23 mouse cellular contexts compared by ENCODE assay signal in the genomic region with DNA sequence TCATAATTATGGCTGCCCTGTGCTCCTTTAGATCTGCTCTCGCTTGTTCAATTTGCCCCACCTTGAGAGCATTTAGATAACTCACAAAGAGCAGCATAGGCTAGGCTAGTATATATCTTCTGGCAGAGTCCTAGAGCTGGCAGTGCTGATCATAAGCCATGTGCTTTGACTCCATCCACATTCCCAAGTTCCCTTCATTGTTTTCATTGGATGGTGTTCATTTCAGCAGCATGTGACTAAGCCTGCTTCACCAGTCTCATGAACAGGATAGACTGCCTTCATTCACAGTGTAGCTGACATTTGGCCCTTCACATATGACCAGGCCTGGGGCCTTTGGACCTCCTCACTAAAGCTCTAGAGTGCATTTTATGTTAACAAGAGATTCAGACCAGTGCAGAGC. TPM values are rescaled to one million over a fixed set of nuclear protein-coding genes. Genes with fewer than 3 reads are reported as not detected.
A peak's percentile ranks its signal among the peaks of the same experiment; 100 is the strongest.
DNase-seq lines count a peak whose midpoint lies in the region; ATAC-seq lines count a peak whose summit lies in the region.
"Had no signal": no experiment of that assay in that cellular context is flagged by ENCODE, and none has a peak within 500 bp of the region (broad histone marks: within the 10 kb centered on the region; RNA-seq: fewer than 3 reads in every experiment).

No protein-coding gene starts in this region.

- no peaks in the 10 kb centered on the region for H3K36me3 ChIP-seq in kidney, embryonic 14.5 days (ENCODE audit: control insufficient read depth, insufficient read depth, low read length)
- no peaks in the 10 kb centered on the region for H3K36me3 ChIP-seq in kidney, embryonic 15.5 days
- H3K36me3 ChIP-seq in forebrain, embryonic 15.5 days, result no peaks in the 10 kb centered on the region
- H3K36me3 ChIP-seq in forebrain, embryonic 16.5 days (ENCODE audit: control insufficient read depth, insufficient read depth), result no peaks in the 10 kb centered on the region
- H3K36me3 ChIP-seq: embryonic facial prominence, embryonic 13.5 days; embryonic facial prominence, embryonic 15.5 days; G1E had no signal

- 87% methylated on average over 1 of the region's 1 CpGs for WGBS in kidney, embryonic 14.5 days
- WGBS in kidney, embryonic 15.5 days, result 92% methylated on average over 1 of the region's 1 CpGs
- WGBS in forebrain, embryonic 15.5 days, result 100% methylated on average over 1 of the region's 1 CpGs
- WGBS in forebrain, embryonic 16.5 days, result 91% methylated on average over 1 of the region's 1 CpGs

- peak; percentile 19 for DNase-seq in NIH3T3 (ENCODE audit: low read depth)
- DNase-seq in fibroblast of lung, adult 2 months (ENCODE audit: low read depth), result peak; percentile 22
- no peak for DNase-seq in embryo, embryonic 9.5 days (ENCODE audit: extremely low spot score)
- DNase-seq: adrenal gland, adult 8-10 months; adrenal gland, postnatal 14 days; adrenal gland, postnatal 36 days; cerebellum, adult 11-12 months; cerebellum, adult 2 months; cerebellum, adult 9-10 months; cerebellum, postnatal 10 days; cerebellum, postnatal 25 days; forebrain, postnatal 0 days had no signal

- no peaks in the 10 kb centered on the region for H3K27me3 ChIP-seq in kidney, embryonic 14.5 days (ENCODE audit: control insufficient read depth, insufficient read depth, low read length)
- H3K27me3 ChIP-seq in kidney, embryonic 15.5 days, result no peaks in the 10 kb centered on the region
- no peaks in the 10 kb centered on the region for H3K27me3 ChIP-seq in forebrain, embryonic 15.5 days
- H3K27me3 ChIP-seq in forebrain, embryonic 16.5 days (replicated peaks; ENCODE audit: control insufficient read depth, insufficient read depth, low read length), result no peaks in the 10 kb centered on the region
- H3K27me3 ChIP-seq: CH12.LX; embryonic facial prominence, embryonic 13.5 days; embryonic facial prominence, embryonic 15.5 days; forebrain, embryonic 13.5 days had no signal

- ATAC-seq in kidney, embryonic 14.5 days (ENCODE audit: low FRiP score, low TSS enrichment), result peak; percentile 39; the same call in 1 of the 2 replicates
- no peak for ATAC-seq in kidney, embryonic 15.5 days (replicated peaks; ENCODE audit: low FRiP score)
- ATAC-seq in forebrain, embryonic 15.5 days (replicated peaks), result no peak
- ATAC-seq in forebrain, embryonic 16.5 days, result no peak
- ATAC-seq: CD4-positive, CD25-positive, alpha-beta regulatory T cell, adult 4 months; forebrain, embryonic 13.5 days; forebrain, postnatal 0 days had no signal

- no peak overlapping the region for H3K27ac ChIP-seq in kidney, embryonic 14.5 days (ENCODE audit: low read depth, low read length)
- H3K27ac ChIP-seq in kidney, embryonic 15.5 days, result no peak overlapping the region
- no peak overlapping the region for H3K27ac ChIP-seq in forebrain, embryonic 15.5 days (replicated peaks)
- H3K27ac ChIP-seq in forebrain, embryonic 16.5 days (ENCODE audit: low read length), result no peak overlapping the region
- H3K27ac ChIP-seq: embryonic facial prominence, embryonic 13.5 days; forebrain, embryonic 13.5 days had no signal

- no peak overlapping the region for H3K4me3 ChIP-seq in kidney, embryonic 14.5 days (ENCODE audit: low read length)
- H3K4me3 ChIP-seq in kidney, embryonic 15.5 days (replicated peaks), result no peak overlapping the region
- no peak overlapping the region for H3K4me3 ChIP-seq in forebrain, embryonic 15.5 days
- no peak overlapping the region for H3K4me3 ChIP-seq in forebrain, embryonic 16.5 days (replicated peaks; ENCODE audit: low read length)
- H3K4me3 ChIP-seq: embryonic facial prominence, embryonic 13.5 days; embryonic facial prominence, embryonic 15.5 days; erythroblast, embryonic 14.5 days; forebrain, embryonic 13.5 days had no signal

- no peak overlapping the region for H3K9ac ChIP-seq in kidney, embryonic 14.5 days (ENCODE audit: low read depth, low read length)
- no peak overlapping the region for H3K9ac ChIP-seq in kidney, embryonic 15.5 days
- H3K9ac ChIP-seq in forebrain, embryonic 15.5 days (replicated peaks), result no peak overlapping the region
- no peak overlapping the region for H3K9ac ChIP-seq in forebrain, embryonic 16.5 days (replicated peaks; ENCODE audit: low read depth, low read length)
- H3K9ac ChIP-seq: embryonic facial prominence, embryonic 13.5 days; embryonic facial prominence, embryonic 15.5 days; forebrain, embryonic 13.5 days; forebrain, postnatal 0 days had no signal

- no peaks in the 10 kb centered on the region for H3K4me1 ChIP-seq in kidney, embryonic 14.5 days (ENCODE audit: control insufficient read depth, insufficient read depth, low read length)
- peaks cover 4% of the 10 kb centered on the region; the same call in 1 of the 2 replicates for H3K4me1 ChIP-seq in kidney, embryonic 15.5 days
- 0 out of 2 replicates have a peak, but pooled peaks cover 3% of the 10 kb centered on the region for H3K4me1 ChIP-seq in forebrain, embryonic 15.5 days
- H3K4me1 ChIP-seq in forebrain, embryonic 16.5 days (replicated peaks; ENCODE audit: control insufficient read depth, insufficient read depth, low read length), result no peaks in the 10 kb centered on the region
- H3K4me1 ChIP-seq: forebrain, embryonic 13.5 days had no signal

- no peak overlapping the region for H3K4me2 ChIP-seq in kidney, embryonic 14.5 days (replicated peaks; ENCODE audit: low read depth, low read length)
- no peak overlapping the region for H3K4me2 ChIP-seq in kidney, embryonic 15.5 days
- H3K4me2 ChIP-seq in forebrain, embryonic 15.5 days (replicated peaks), result no peak overlapping the region
- H3K4me2 ChIP-seq in forebrain, embryonic 16.5 days (ENCODE audit: low read length), result no peak overlapping the region
- H3K4me2 ChIP-seq: embryonic facial prominence, embryonic 13.5 days; embryonic facial prominence, embryonic 15.5 days; forebrain, embryonic 13.5 days had no signal

- H3K9me3 ChIP-seq in kidney, embryonic 14.5 days (ENCODE audit: control insufficient read depth, low read length), result no peaks in the 10 kb centered on the region
- no peaks in the 10 kb centered on the region for H3K9me3 ChIP-seq in kidney, embryonic 15.5 days (replicated peaks)
- no peaks in the 10 kb centered on the region for H3K9me3 ChIP-seq in forebrain, embryonic 15.5 days
- no peaks in the 10 kb centered on the region for H3K9me3 ChIP-seq in forebrain, embryonic 16.5 days (ENCODE audit: control insufficient read depth, low read length)
- H3K9me3 ChIP-seq: embryonic facial prominence, embryonic 13.5 days; embryonic facial prominence, embryonic 15.5 days; forebrain, embryonic 13.5 days; G1E had no signal

RNA-seq across cellular contexts. Expression of gene Mgll, which starts 21.3 kb away (rescaled TPM):
- polyA plus RNA-seq in kidney, embryonic 14.5 days (2014; fragmentation: Nextera tagmentation; extraction: Ambion mirVana), result 22.8 and 29.9 TPM in 2 replicates
- polyA plus RNA-seq in kidney, embryonic 15.5 days (2015; fragmentation: Nextera tagmentation; extraction: Ambion mirVana), result 38.6 and 39.0 TPM in 2 replicates
- polyA plus RNA-seq in forebrain, embryonic 15.5 days (2015; fragmentation: Nextera tagmentation; extraction: Ambion mirVana), result 24.9 and 25.0 TPM in 2 replicates
- polyA plus RNA-seq in forebrain, embryonic 16.5 days (2015; fragmentation: Nextera tagmentation; extraction: Ambion mirVana), result 23.3 and 35.2 TPM in 2 replicates
